Mouse (Mus musculus) MN1 (cell line): ENCODE measurements at regions not wholly inside any gene's neighbourhood (a gene's known extent, or its start where the extent isn't known, plus 50 kb on each side); places are given as distances from the start of the nearest gene placed in this dataset.

Experiments
- DNase-seq: peaks from one replicate; pipeline ENCODE4 v3.0.0-alpha.2; 2016; ENCODE audit warnings: low spot score

DNA sequence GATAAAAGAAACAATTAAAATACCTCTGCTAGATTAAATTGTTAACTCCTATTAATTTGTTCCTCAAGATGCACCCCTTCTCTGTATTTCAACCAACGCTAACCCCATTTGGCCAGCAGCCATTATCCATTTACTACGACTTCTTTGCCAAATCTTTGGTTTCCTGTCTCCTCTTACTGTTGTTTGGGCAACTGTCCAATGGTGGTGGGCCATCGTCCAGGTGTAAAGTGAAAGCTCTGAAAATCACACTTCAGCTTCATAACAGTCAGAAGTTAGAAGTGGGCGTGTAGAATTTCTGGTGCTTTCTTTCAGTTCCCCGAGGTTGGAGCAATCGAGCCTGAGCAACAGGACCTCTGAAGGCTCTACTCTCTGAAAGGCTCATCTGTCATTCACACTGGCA, 66.8 kb upstream of the Zbtb20 start:
- DNase-seq = no peak

DNA sequence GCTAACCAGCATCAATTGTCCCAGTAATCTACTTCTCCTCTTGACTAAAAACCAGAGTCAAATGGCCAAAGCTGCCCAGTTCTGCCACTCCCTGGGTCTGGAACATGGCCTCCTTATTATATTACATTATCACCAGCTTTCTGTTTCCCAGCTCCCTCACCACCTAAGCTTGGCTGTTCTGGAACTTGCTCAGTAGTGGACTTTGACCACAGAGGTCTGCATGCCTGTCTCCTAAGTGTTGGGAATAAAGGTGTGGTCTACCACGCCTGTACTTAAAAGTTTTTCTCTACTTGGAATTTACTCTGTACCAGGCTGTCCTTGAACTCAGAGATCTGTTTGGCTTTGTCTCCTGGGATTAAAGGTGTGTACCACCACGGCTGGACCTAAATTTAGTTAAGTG, 68.1 kb upstream of the Zbtb20 start:
- DNase-seq = no peak

DNA sequence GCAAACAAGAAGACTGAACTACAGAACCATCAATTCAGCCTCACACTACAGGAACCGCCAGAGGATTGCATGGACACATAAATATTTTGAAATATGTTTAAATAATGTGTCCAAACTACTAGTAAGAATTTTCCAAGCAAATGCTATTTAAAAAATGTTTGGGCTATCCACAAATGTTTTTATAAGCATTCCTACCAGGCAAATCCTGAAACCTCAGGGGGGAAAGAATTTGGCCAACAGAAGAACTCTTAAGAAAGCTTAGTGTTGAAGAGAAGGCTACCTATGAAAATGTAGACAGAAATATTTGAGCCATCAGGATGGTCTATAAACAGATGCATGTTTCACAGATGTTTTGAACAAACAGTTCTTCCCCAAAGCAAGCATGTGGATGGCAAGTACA, 72.1 kb upstream of the Zbtb20 start:
- no peak for DNase-seq

DNA sequence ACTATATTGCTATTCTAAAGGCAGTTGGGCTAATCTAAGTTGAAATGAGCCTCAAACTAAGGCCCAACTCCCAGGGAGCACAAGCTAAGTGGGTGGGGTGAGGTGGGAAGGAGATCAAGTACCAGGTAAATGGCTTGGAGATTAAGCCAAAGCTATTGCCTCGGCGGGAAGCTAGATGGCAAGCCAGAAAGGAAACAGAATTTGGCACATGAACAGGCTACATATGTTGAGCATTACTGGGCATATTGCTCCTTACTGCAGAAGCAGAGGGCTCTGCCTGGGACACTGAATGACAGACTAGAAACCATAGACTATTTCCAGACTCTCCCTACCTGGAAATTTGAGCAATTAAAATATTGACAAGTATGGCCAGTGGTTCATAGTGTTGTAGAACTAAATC, 83.1 kb upstream of the Zbtb20 start:
- DNase-seq = no peak

DNA sequence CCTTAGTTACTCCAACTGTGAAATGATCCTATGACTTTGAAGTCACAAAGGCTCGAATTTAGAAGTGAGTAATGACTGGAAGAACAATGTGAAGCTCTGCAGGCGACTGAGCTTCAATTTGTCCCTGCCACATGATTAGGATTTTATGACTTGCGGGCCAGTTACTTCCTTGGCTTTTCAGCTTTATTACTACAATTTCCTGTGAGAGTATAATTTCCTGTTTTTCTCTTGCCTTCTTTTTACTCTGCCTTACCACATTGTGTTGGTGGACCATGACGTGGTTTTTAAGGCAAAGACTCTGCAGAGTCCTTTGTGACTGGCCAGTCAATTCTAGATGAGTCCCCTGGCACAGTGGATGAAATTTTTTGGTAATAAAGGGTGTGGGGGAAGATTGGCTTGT, 91.0 kb upstream of the Zbtb20 start:
- DNase-seq = no peak

DNA sequence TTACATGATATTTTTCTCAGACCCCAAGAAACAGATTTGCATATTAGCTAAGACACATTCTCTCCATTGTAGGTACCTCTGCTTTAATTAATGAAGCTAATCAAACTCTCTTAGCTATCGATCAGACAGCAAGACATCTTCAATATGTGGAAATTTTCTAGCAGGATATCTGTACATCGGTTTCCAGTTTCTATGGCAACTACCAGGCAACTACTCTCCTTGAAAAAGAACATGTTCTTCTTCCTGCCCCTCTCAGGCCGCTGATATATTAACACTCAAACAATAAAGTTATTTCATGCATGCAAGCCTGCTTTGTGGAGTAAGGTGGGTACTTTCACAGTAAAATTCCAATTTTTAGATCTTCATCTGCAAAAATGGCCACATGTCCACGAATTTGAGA, 91.7 kb upstream of the Zbtb20 start:
- no peak for DNase-seq

DNA sequence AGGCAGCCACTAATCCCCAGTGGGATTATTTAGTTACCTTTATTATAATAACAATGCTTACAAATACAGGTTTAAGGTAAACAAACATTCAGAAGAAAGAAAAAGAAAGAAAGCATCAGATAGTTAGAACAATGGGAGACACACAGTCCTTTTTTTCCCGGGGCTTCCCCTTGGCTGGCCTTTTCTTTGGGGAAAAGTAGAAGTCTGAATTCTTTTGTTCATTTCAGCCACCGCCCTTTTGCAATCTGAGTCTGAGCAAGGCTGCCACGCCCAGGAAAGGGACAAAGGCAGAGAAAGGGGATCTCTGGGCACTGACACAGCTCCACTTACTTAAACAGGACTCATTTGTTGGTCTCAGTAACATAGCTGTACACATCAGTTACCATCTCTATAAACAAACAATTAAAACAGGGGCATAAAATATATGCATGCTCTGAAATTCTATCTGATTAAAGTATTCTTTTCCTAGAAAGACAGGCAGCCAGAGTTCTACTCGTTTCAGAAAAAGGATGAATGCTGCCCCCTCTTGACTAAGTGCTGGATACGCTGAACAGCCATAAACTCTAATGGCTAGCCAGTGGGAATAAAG, 93.5 kb upstream of the Zbtb20 start:
- peak; percentile 79 for DNase-seq

DNA sequence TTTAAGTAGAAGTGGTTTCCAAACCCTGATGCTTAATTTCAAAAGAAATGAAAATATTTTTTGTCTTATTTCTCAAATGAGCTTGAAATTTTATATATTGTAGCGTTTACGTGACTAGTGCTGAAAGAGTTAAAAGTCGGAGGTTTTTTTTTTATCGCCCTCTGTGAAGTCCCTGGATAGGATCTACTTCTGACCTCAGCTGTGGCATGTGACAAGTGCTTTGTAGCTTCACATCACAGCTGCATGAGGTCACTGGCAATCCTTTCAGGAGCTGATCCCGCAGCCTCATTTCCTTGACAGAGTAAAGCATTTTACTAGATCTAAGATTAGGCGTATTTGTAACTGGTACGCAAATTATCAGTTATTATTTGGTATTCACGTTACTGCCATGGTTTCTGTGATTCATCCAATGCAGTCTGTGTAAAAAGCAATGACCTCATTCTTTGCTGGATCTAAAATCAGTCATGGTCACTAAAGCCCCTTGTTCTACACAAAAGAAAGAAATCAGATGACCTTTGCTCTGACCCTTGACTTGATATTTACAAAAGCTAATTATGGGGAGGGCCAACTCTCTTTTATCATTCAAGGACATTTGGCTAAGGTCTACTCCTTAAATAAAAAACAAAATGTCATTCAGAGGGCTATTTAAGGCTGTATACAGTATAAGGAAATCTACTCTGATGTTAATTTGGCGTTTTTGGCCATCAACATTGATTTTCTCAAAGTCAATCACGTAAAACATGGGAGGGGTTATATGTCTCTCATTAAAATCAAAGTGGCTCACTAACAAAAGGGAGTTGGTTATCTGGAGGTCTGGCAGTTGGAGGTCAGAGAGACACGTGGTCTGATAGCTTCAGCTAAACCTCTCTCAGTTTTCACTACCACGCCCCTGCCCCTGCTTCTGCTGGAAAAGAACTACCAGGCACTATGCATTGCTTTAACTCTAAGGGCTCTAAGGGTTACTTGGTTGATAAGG, 94.3 kb upstream of the Zbtb20 start:
- peak; percentile 84 for DNase-seq

DNA sequence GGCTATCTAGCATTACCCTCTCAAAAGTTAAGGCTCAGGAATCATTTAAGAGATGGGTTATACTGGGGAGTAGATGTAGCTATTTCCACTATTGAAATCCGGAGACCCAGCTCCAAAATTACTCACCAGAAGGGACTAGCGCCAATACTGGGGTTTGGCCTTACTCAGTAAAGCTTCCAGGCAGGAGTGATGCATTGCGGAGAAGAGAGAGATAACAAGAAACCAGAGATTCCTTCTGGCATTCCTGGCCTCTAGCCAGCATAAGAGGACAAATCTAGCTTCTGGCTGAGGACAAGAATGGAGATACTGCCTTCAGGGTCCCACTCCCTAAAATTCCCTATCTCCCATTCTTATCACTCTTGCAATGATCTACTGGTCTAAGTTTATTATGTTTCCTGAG, 95.7 kb upstream of the Zbtb20 start:
- peak; percentile 42 for DNase-seq

DNA sequence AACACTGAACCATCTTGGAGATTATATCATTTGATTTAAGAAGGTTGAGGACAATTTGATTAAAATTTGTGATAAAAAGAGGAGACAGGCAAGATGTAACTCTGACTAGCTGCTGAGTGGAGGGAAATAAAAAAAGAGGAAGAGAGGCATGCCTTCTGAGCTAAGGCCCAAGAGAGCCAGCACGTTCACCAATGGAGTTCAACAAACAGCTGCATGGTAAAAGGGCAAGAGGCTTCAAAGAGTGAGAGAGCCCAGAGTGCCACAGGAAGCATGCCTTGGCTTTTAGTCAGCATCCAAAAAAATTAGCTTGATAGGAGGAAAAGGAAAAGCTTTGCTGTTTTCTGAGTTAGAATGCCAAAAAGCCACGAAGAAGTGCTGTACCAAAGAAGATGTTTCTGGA, 103.0 kb upstream of the Zbtb20 start:
- DNase-seq = no peak

DNA sequence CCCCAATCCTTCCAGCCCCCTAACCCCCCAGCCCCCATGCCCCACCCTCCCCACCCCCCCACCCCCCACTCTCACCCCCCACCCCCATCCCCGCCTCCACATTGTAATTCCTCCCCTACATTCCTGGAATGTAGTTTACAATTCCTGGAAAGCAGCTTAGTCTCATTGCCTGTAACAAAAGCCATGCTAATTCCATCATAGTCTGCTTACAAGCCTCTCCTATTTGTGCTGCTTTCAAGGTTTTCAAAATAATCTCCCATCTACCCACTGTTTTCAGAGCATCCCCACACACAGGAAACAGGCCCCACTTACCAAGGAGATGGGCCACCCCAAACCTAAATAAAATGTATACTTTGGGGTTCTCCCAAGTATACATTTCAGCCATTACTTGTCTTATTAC, 105.5 kb upstream of the Zbtb20 start:
- no peak for DNase-seq

DNA sequence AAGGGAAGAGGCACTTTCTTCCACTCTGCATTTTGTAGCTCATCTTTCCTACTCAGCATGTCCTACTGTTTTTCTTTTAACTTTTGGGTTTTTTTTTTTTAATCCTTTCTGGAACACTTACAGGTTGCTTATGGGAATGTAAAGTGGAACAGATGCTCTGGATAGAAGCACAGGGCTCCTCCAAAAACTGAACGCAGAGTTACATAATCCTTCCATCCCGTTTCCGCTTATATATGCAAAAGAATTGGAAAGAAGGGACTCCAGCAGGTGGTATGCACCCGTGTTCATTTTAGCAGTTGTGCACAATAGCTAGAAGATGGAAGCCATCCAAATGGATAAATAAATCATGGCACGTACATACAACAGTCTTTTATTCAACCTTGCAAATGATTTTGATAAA, 127.0 kb upstream of the Zbtb20 start:
- DNase-seq = no peak

DNA sequence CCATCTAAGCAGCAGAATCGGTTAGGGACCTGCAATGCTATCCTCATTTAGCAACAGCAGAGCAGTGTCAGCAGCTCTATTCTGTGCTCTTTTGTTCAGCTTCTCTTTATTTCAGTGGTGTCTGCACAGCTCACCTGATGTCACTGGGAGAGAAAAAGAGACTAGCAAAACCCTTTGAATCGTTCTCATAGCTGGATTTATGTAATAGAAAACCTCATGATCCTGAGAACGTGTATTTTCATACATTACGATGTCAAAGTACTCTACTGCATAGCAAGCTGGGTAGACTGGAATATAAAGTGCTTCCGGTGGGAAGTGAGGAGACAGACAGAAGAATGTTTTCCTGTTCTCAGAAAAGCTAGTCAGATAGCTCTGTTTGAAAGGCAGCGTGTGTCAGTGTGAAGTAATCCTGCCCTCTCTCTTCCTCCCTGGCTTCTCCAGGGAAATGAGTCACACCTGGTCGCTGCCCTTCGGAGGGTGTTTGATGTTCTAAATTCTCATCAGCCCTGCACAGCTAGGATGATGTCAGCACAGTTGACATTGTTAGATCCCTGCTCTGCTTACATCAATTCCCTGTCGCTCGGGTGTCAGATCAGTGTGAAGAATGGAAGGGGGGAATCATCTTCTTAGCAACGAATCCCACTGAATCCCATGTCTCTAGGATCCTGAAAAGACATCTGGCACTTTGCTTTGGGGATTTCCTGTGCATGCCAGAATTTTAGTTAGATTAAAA, 129.6 kb upstream of the Zbtb20 start:
- DNase-seq = peak; percentile 69

DNA sequence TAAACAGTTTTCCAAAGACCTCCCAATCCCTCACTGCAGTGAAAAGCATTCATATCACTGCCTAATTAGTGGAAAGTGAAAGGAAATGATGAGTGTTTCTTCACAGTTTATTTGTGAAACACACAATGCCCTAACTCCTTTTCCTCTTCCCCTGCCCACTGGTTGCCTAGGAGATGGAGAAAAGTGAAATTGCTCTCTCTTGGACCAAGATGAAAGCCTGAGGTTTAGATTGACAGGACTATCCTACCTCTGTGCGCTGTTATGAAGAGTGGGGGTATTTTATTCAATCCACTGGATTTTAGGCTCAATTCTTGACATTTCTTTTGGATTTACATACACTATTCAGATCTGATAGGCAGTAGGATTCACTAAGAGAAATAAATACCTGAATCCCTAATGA, 132.1 kb upstream of the Zbtb20 start:
- no peak for DNase-seq

DNA sequence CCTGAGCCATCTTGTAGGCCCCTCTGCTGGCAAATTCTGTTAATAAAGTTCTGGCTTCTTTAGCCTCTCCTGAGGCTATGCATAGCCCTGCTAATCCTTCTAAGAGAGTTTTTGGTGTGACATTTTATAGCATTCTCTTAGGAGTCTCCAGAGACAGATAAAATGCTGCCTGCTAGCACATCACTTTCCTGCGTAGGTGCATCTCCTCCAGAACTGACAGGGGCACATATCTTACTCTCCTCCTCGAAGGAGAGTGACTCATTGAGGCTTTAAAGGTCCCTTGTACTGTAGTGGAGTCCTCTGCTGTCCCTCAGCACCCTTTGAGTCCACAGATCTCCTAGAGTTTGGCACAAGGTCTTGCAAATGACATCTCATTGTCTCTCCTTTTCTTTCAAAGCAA, 132.6 kb upstream of the Zbtb20 start:
- no peak for DNase-seq

DNA sequence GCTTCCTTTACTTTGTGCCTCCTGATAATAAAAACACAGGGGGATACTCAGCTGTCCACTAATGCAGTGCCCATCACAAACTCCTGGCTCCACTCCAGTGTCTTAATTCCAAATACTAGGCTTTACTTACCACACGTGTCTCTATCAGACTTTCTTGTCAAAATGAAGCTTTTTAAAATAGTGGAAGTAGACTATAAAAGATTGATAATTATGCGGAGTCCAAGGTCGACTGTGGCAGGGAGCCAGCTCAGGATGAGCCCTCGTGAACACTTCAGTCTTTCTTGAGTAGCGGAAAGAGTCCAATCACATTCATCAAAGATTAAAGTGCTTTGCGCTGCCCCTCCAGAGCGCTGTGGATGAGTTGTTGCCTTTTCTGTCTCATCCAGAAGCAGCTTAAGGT, 147.9 kb upstream of the Zbtb20 start:
- no peak for DNase-seq

DNA sequence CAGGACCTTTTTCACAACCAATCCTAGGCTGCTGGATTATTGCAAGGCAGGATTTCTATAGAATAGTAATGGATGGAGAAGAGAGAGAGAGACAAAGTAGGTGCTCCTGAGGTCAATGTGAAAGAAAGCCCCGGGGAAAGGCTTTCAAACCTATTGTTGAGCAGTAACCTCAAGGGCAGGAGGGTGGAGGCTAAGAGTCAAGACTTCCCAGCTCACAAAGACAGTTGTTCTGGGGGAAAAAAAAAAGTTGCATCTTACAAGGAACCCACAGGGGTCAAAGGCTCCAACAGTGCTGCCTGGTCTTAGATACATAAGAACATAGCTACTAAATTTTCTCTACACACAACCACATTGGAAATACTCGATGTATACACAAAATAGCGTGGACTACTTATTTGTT, 155.8 kb upstream of the Zbtb20 start:
- no peak for DNase-seq

DNA sequence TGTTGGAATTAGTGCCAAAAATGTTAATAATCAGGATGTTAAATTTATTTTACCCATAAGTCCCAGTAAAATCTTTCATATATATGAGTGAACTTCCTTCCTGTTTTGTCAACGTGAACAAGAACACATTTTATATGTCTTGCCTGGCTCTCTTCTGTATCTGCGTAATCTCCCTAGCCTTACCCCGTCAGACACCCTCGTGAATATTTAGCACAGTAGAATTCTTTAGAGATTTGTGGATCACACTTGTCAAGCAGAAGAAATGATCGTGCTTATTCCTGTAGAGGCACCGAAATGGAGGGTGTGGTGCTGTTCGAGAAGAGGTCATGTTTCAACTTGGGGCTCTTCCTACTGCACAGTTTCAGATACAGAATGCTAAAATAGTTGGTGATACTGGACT, 157.2 kb upstream of the Zbtb20 start:
- no peak for DNase-seq

DNA sequence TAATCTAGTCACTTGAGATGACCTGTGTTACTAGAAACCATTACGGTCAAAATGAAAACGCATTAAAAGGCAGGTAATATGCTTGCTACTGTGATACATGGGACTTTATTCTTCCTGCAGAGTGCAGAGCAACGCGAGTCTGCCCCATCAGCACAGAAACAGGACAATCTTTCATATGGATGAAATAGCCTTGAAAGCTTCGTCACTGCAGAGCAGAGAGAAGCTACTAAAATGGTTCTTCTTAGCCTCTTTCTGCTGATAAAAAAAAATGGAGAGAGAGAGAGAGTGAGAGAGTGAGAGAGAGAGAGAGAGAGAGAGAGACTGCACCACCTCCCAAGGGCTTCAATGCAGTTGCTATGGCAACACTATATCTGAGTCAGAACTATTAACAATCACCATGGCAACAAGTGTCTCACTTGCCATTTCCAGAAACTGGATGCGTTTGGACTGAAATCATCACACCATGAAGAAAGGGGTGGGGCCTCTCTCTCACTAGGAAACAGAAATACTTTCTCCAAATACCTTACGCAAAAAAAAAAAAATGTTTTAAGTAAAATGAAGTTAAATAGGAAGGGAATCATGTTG, 157.8 kb upstream of the Zbtb20 start:
- DNase-seq = peak; percentile 87

DNA sequence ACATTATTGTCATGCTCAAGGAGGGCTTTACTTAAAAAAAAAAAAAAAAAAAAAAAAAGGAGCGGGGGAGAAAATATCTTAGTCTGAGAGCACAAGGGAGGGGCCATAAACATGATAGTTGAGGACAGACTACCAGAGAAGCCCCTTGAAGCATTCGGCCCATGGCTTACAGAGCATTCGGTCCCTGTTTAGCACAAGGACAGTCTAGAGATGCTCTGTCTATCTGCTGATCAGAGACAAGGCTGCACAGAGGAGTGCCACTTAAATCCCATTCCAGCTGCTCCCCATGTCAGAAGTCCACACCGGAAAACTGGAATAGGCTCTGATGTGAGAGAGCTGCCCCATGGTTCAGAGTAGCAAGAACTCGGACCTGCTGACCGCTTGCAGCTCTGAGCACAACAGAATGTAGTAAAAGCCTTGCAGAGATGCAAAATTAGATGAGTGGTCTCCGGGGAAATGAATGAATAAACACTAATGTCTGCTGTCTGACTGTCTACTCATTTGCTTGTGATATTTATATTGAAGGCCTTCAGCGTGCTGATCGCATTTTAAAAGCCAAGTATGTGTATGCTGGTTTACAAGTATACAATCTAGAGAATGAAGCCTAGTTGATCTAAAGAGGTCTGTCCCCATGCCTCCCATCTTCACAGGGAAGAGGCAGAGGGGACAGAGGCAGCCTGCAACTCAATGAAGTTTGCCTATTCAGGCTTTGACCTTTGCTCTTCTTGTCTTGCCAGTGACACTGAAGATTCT, 158.4 kb upstream of the Zbtb20 start:
- peak; percentile 55 for DNase-seq

DNA sequence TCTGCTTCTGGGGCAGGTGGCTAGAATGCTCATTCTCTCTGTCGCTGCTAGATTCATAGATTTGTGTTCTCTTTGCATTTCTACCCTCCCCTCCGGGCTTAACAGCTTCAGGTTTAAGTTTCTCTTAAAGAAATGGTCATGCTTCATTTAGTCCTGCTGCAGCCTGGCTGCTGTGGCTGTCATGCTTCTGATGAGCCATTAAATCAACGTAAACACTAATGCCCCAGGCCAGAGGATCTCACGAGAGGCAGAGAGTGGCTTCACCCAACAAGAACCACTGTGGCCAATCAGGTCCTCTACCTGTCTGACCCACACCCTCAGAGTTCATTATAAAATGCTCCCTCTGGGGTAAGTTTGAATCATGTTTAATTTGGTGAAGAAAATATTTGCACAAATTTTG, 173.0 kb upstream of the Zbtb20 start:
- no peak for DNase-seq

DNA sequence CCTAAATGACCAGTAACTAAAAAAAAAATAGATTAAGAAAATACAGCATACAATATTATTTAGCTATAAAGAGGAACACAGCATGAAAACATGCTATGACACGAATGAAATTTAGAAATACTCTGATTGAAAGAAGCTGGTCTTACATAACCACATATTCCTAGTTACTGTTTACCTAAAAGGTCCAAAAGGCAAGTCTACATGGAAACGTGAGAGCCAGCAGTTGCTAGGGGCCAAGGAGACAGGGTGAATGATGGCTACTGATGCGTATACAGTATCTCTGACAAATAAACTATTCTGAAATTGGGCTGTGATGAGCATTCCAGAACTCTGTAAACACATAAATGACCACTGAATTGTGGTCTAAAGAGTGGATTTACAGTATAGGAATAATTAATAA, 194.5 kb upstream of the Zbtb20 start:
- no peak for DNase-seq
